Mouse (Mus musculus): Measurements from ENCODE around the gene Maip1.

DNA sequence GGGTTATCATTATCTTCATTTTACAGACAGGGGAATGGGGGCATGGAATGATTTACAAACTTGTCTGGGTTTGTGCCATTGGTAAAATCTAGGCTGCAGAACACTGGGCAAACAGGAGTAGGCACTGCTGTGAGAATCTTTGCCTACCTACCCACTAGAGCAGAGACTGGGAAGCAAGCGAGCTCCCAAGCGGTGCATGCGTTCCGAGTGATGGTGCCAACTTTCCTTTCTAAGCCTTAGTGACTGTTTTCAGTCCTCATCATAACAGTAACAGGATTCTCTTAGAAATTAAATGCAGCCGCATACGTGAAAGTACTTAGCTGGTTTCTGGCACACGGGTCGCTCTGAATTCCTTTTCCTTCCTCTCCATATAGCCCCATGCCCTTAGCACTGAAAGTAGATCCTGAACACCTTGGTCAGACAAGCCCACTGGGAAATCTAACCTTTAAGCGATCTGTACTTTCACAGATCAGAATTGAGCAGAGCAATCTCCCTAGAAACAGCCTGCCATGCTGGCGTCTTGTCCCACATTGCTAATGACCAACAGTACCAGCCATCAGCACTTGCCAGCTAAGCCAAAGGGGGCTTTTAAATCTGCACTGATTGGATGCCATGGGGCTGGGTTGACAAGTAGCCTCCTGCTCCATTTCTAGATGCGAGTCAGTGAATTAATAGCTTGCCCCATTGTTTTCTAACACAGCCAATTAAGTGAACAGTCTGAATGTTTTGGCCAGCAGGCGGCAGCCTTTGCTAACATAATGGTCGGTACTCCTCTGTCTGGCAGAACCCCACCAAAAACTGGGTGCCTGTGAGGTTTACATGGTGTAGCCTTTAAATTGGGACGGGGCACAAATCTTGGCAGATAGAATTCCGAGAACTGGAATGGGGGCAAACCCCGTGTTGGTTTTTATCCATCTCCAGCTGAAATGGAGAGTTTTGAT is 22.5 kb downstream of the Maip1 start:
- no peak for TF ChIP-seq POLR2A (IDR thresholded peaks at IDR 0.05; ENCODE audit: insufficient read depth, low read length)
- peak; percentile 55 for TF ChIP-seq CTCF (IDR thresholded peaks at IDR 0.05; ENCODE audit: low read depth, low read length)

Measured in ES-Bruce4 (cell line).